Mouse (Mus musculus) intestine, embryonic 14.5 days (tissue): ENCODE data around the gene Slc34a2. TPM values are rescaled to one million over a fixed set of nuclear protein-coding genes. Genes with fewer than 3 reads are reported as not detected.

ENCODE experiments used
- ATAC-seq: fragments of 200-750 bp; cut with Nextera tagmentation; replicated peaks from 2 replicates; pipeline ENCODE4 v1.8.0; 2017; ENCODE audit warnings: low read depth, moderate number of reproducible peaks, moderate TSS enrichment, moderate library complexity; ENCODE audit not compliant: low FRiP score, low TSS enrichment
- DNase-seq: peaks from one replicate; pipeline ENCODE4 v3.0.0-alpha.2; 2018; ENCODE audit warnings: low spot score
- H3K27ac ChIP-seq: fragments of 300-500 bp; sonication (generic); 2 replicates; pipeline ENCODE4 v1.5.1; 2014; ENCODE audit warnings: low read depth, mild to moderate bottlenecking, control low read depth
- H3K27me3 ChIP-seq: fragments of 300-500 bp; sonication (generic); replicated peaks from 2 replicates; pipeline ENCODE4 v1.6.1; 2014; ENCODE audit warnings: low read length, control low read depth; ENCODE audit not compliant: control insufficient read depth, insufficient read depth
- H3K36me3 ChIP-seq: fragments of 300-500 bp; sonication (generic); 2 replicates; pipeline ENCODE4 v1.6.1; 2014; ENCODE audit warnings: low read length, control low read depth; ENCODE audit not compliant: control insufficient read depth, insufficient read depth
- H3K4me1 ChIP-seq: fragments of 300-500 bp; sonication (generic); replicated peaks from 2 replicates; pipeline ENCODE4 v1.6.1; 2014; ENCODE audit warnings: low read length, control low read depth, mixed read lengths; ENCODE audit not compliant: control insufficient read depth, insufficient read depth
- H3K4me2 ChIP-seq: fragments of 300-500 bp; sonication (generic); 2 replicates; pipeline ENCODE4 v1.6.1; 2014; ENCODE audit warnings: low read length
- H3K4me3 ChIP-seq: fragments of 300-500 bp; sonication (generic); 2 replicates; pipeline ENCODE4 v1.5.1; 2014; ENCODE audit warnings: low read depth, low read length, control low read depth, mixed read lengths
- H3K9ac ChIP-seq: fragments of 300-500 bp; sonication (generic); 2 replicates; pipeline ENCODE4 v1.6.1; 2014; ENCODE audit warnings: mild to moderate bottlenecking, low read length
- H3K9me3 ChIP-seq: fragments of 300-500 bp; sonication (generic); 2 replicates; pipeline ENCODE4 v1.6.1; 2016; ENCODE audit warnings: low read length, control low read depth; ENCODE audit not compliant: control insufficient read depth
- WGBS: fragments of 180-500 bp; shearing (Covaris S2); extraction: QIAGEN DNeasy Blood & Tissue Kit; methylation state at CpG from one replicate; pipeline ENCODE4 v1.1.7; 2014; 5-methylcytosine and 5-hydroxymethylcytosine counted together
- polyA plus RNA-seq: library from polyadenylated mRNA; unstranded; fragments of >200 nt; fragmentation: Nextera tagmentation; extraction: Ambion mirVana; gene quantifications from 2 replicates; pipeline ENCODE4 v1.2.1, GENCODE M21; 2014

Slc34a2 gene
- polyA plus RNA-seq, 1 experiment from 2014 or later, result 0.91 TPM

DNA sequence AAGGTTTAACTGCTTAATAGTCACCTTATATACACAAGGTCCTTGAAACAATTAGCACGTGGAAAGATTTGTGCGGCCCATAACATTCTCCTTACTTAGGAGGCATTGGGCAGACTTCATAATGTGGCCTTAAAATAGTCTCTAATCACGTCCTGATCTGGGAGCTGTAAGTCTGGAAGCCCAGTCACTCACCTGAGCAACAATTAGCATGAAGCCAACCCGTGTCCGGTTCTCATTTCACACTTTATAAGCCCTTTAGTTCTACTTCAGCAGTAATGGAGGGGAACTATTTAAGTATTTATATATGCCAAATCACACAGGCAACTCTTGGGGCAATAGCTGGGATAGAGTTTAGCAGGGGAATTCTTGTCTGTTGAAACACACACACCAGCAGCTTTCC, 21.3 kb upstream of the Slc34a2 start:
- H3K9me3 ChIP-seq, result no peaks in the 10 kb centered on the region
- H3K4me2 ChIP-seq, result no peak overlapping the region
- no peaks in the 10 kb centered on the region for H3K36me3 ChIP-seq
- 78% methylated on average over 5 of the region's 5 CpGs for WGBS
- DNase-seq, result no peak
- ATAC-seq, result no peak
- H3K9ac ChIP-seq, result no peak overlapping the region
- no peaks in the 10 kb centered on the region for H3K27me3 ChIP-seq
- no peak overlapping the region for H3K4me3 ChIP-seq
- H3K4me1 ChIP-seq, result no peaks in the 10 kb centered on the region
- H3K27ac ChIP-seq, result no peak overlapping the region

DNA sequence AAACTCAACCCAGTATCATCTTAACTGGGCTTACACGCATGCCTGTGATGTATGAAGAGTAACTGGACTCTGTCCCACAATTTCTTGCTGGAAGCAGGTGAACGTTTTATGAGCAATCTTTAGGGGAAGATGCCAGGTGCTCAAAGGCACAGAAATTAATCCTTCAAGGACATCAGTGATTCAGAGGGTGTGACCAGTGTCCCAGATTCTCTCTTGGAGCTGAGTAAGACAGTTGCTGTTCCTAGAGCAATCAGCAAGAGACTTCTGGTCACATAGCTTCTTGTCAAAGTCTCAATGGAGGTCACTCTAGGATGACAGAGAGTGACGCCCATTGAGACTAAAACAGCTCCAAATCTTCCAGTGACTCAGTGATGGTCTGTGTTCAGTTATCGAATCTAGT, 19.6 kb upstream of the Slc34a2 start:
- Histone ChIP-seq H3K4me1 (no peaks in the 10 kb centered on the region), H3K4me3 (no peak overlapping the region), H3K36me3 (no peaks in the 10 kb centered on the region), H3K9me3 (no peaks in the 10 kb centered on the region), H3K27ac (no peak overlapping the region), H3K9ac (no peak overlapping the region), H3K27me3 (no peaks in the 10 kb centered on the region), H3K4me2 (no peak overlapping the region)
- ATAC-seq (no peak), DNase-seq (no peak)
- 88% methylated on average over 4 of the region's 4 CpGs for WGBS

DNA sequence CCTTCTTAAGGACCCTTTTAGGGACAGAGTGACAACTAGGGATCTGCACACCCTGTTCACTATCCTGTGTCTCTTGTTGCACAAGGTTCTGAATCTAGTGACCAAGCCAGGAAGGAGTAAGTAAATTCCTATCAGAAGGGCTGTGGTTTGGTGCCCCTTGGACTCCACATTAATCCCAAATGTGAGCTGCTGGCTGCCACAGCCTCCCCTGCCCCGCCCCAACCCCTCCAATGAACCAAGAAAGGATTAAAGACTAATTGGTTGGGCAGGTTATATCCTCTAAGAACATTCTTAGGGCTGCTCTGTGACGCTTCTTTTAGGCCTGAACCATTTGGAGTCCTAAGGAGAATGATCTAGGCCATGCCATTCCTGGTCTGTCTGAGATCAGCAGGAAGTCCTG, 14.4 kb upstream of the Slc34a2 start:
- 63% methylated on average over 2 of the region's 2 CpGs for WGBS
- DNase-seq (no peak), ATAC-seq (no peak)
- no peaks in the 10 kb centered on the region for H3K27me3 ChIP-seq
- no peak overlapping the region for H3K4me2 ChIP-seq
- no peaks in the 10 kb centered on the region for H3K9me3 ChIP-seq
- no peaks in the 10 kb centered on the region for H3K36me3 ChIP-seq
- no peak overlapping the region for H3K27ac ChIP-seq
- no peaks in the 10 kb centered on the region for H3K4me1 ChIP-seq
- no peak overlapping the region for H3K4me3 ChIP-seq
- no peak overlapping the region for H3K9ac ChIP-seq

DNA sequence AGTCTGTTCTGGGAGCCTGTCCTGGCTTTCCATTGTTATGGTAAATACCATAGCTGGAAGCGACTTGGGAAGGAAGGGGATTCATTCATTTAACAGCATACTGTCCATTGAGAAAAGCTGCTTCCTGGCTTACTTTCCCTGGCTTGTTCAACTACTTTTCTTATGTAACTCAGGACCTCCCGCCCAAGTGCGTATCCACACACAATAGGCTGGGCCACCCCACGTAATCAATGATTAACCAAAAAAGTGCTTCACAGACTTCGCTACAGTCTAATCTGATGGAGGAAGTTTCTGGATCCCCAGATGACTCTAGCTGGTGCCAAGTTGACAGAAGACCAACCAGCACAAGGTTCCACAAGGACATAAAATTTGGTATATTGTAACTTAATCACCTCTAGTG, 14.0 kb upstream of the Slc34a2 start:
- Histone ChIP-seq H3K36me3 (no peaks in the 10 kb centered on the region), H3K4me1 (no peaks in the 10 kb centered on the region), H3K9me3 (no peaks in the 10 kb centered on the region), H3K4me2 (no peak overlapping the region), H3K27ac (no peak overlapping the region), H3K27me3 (no peaks in the 10 kb centered on the region), H3K9ac (no peak overlapping the region), H3K4me3 (no peak overlapping the region)
- DNase-seq (no peak), ATAC-seq (peak; percentile 23; the same call in 1 of the 2 replicates)
- WGBS, result 74% methylated on average over 5 of the region's 5 CpGs

DNA sequence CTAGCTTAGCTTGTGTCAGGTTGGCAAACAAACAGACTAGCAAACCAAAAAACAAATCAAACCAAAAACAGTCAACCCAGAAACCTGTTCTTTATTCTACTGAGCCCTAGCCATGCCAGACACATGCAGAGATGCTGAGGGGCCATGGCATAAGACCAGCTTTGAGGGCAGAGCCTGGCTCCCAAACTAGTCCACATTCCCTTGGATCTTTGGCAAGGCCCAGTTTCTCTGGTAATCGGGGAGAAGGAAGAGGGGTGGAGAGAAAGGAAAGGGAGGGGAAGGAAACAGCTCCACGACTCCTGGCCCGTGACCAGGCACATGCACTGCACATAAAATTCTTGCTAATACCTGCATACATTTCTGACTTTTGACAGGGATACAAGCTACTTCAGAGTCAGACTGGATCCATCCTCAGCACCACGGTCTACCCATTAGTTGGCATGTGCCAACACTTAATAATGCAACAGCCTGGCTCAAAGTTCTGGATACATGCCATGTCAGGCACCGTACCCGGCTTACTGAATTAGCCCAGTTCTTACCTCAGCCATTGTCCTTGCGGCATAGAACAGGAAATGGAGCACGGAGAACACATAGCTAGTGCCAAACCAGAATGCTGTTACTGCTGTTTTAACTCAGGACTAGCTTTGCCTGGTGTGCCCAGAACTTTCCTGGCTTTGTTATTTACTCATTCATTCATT, 12.5 kb upstream of the Slc34a2 start:
- Histone ChIP-seq H3K9ac (no peak overlapping the region), H3K27me3 (no peaks in the 10 kb centered on the region), H3K36me3 (no peaks in the 10 kb centered on the region), H3K27ac (no peak overlapping the region), H3K4me3 (no peak overlapping the region), H3K4me1 (no peaks in the 10 kb centered on the region), H3K4me2 (no peak overlapping the region), H3K9me3 (no peaks in the 10 kb centered on the region)
- ATAC-seq (no peak), DNase-seq (no peak)
- 93% methylated on average over 8 of the region's 8 CpGs for WGBS

DNA sequence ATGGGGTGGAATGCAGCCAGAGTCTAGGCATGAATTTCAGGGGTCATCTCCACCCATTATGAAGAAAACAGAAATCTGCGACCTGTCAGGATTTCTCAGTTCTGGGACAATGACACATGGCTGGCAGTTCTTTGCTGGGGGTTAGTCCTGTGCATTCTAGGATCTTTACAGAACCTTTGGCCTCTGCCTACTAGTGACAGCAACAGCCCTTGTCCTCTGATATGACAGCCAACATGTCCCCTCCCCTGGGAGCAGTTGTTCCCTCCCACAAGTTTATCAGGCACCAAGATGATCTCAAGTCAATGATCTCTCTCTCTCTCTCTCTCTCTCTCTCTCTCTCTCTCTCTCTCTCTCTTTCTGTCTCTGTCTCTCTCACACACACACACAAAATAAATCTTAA, 6.5 kb upstream of the Slc34a2 start:
- no peak overlapping the region for H3K4me2 ChIP-seq
- no peaks in the 10 kb centered on the region for H3K9me3 ChIP-seq
- H3K4me3 ChIP-seq, result no peak overlapping the region
- 64% methylated on average over 1 of the region's 1 CpGs for WGBS
- no peaks in the 10 kb centered on the region for H3K4me1 ChIP-seq
- no peak overlapping the region for H3K9ac ChIP-seq
- ATAC-seq (no peak), DNase-seq (no peak)
- H3K27ac ChIP-seq, result no peak overlapping the region
- no peaks in the 10 kb centered on the region for H3K36me3 ChIP-seq
- H3K27me3 ChIP-seq, result no peaks in the 10 kb centered on the region

DNA sequence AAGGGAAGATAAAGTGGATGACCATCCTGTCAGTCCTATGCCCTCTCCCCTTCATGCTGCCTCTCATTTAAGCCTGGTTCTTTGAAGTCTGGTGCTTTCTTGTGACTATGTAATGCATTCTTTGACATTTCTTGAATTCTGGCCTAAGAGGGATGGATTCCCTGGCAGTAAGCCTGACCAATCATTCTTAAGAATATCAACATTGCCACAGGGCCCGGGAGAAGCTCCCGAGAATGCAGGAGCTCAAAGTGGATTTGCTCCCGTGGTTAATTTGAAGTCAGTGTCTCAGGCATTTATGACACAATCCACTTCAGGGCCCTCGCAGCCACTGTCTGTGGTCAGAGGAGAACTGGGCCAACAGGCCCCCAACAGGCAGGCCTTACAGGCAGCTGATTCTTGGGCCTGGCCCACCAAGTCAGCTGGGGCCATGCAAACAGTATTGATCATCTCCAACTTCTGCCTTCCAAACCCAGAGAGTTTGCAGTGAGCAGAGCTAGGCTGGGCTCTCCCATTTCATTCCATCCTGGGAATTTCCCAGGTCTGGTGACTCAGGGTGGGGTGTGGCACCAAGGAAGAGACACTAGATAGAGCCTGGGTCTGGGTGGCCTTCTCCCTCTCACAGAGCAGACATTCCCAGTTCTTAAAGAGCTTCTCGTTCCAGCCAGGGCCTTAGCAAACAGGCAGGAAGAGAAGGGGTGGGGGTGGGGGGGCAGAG, 4.3 kb downstream of the Slc34a2 start:
- 15% methylated on average over 5 of the region's 5 CpGs for WGBS
- peak; percentile 37; the same call in 1 of the 2 replicates for ATAC-seq
- Histone ChIP-seq H3K36me3 (no peaks in the 10 kb centered on the region), H3K9ac (no peak overlapping the region), H3K27me3 (no peaks in the 10 kb centered on the region), H3K4me1 (no peaks in the 10 kb centered on the region), H3K4me3 (no peak overlapping the region), H3K27ac (no peak overlapping the region), H3K4me2 (no peak overlapping the region), H3K9me3 (no peaks in the 10 kb centered on the region)
- no peak for DNase-seq

DNA sequence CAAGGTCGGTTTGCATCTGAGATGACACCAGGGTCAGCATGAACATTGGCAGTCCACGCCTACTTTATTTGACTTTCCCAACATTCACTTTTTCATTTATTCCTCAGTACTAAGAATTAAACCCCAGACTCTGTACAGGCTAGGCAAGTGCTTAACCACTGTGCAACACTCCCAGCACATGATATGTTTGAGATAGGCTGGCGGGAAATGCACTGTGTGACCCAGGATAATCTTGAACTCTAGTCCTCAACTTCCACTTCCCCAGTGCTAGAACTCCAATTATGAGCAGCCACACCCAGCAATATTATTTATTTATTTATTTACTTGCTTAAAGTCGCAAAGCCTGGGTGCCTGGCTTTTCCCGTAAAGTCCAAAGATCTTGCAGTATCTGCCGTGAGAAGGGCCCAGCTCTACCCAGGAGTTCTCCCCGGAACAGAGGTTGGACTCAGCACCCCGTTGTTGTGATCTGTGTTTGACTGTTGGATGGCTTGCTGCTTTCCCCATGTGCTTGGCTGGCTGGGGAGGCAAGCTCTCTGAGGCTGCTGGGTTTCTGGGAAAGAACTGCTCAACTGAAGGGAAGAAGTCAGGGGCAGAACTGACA, 5.0 kb downstream of the Slc34a2 start:
- 81% methylated on average over 8 of the region's 8 CpGs for WGBS
- no peak overlapping the region for H3K4me2 ChIP-seq
- no peaks in the 10 kb centered on the region for H3K9me3 ChIP-seq
- H3K27me3 ChIP-seq, result no peaks in the 10 kb centered on the region
- H3K9ac ChIP-seq, result no peak overlapping the region
- no peaks in the 10 kb centered on the region for H3K36me3 ChIP-seq
- DNase-seq (no peak), ATAC-seq (no peak)
- no peak overlapping the region for H3K27ac ChIP-seq
- no peaks in the 10 kb centered on the region for H3K4me1 ChIP-seq
- H3K4me3 ChIP-seq, result no peak overlapping the region
